ENCODE assay signal across 16 mouse cellular contexts in genomic region chr6:142394669-142395068, GRCm38 (mm10). TPM values are rescaled to one million over a fixed set of nuclear protein-coding genes. Genes with fewer than 3 reads are reported as not detected.
DNase-seq lines count a peak whose midpoint lies in the region; ATAC-seq and TF ChIP-seq lines count a peak whose summit lies in the region.
"Had no signal": no experiment of that assay in that cellular context is flagged by ENCODE, and none has a peak within 500 bp of the region (broad histone marks: within the 10 kb centered on the region; RNA-seq: fewer than 3 reads in every experiment).

No protein-coding gene starts in this region.

- ATAC-seq in liver, embryonic 13.5 days (ENCODE audit: low read depth): 0 out of 2 replicates have a peak, but pooled peaks have one; percentile 12
- peak; percentile 56 for ATAC-seq in liver, postnatal 0 days
- ATAC-seq in kidney, embryonic 14.5 days (ENCODE audit: low FRiP score, low TSS enrichment): no peak
- ATAC-seq: forebrain, embryonic 16.5 days; inflammation-experienced regulatory T-cells, adult 6 months; midbrain, embryonic 13.5 days had no signal

- H3K4me3 ChIP-seq in liver, embryonic 13.5 days (replicated peaks): no peak overlapping the region
- no peak overlapping the region for H3K4me3 ChIP-seq in liver, postnatal 0 days (ENCODE audit: low read depth, low read length)
- no peak overlapping the region for H3K4me3 ChIP-seq in kidney, embryonic 14.5 days (ENCODE audit: low read length)
- H3K4me3 ChIP-seq: midbrain, embryonic 13.5 days had no signal

- no peak for TF ChIP-seq EP300 in liver, postnatal 0 days (IDR thresholded peaks at IDR 0.05; ENCODE audit: low read depth)

- peaks cover 42% of the 10 kb centered on the region for H3K36me3 ChIP-seq in liver, embryonic 13.5 days
- H3K36me3 ChIP-seq in liver, postnatal 0 days (replicated peaks; ENCODE audit: insufficient read depth, low read length): peaks cover 31% of the 10 kb centered on the region
- H3K36me3 ChIP-seq in kidney, embryonic 14.5 days (ENCODE audit: control insufficient read depth, insufficient read depth, low read length): peaks cover 38% of the 10 kb centered on the region

- H3K4me2 ChIP-seq in liver, embryonic 13.5 days: no peak overlapping the region
- no peak overlapping the region for H3K4me2 ChIP-seq in liver, postnatal 0 days (ENCODE audit: low read depth, low read length)
- no peak overlapping the region for H3K4me2 ChIP-seq in kidney, embryonic 14.5 days (replicated peaks; ENCODE audit: low read depth, low read length)
- H3K4me2 ChIP-seq: midbrain, embryonic 13.5 days had no signal

- no peaks in the 10 kb centered on the region for H3K9me3 ChIP-seq in liver, embryonic 13.5 days (replicated peaks)
- H3K9me3 ChIP-seq in liver, postnatal 0 days (ENCODE audit: low read length): no peaks in the 10 kb centered on the region
- H3K9me3 ChIP-seq in kidney, embryonic 14.5 days (ENCODE audit: control insufficient read depth, low read length): no peaks in the 10 kb centered on the region
- H3K9me3 ChIP-seq: midbrain, embryonic 13.5 days had no signal

- DNase-seq in cerebellum, adult 11-12 months: peak; percentile 28
- DNase-seq in cerebellum, postnatal 4 days (ENCODE audit: low spot score in 2 of 2): no peak
- DNase-seq in liver, embryonic 13.5 days: no peak
- DNase-seq in liver: no peak
- peak; percentile 14 to 18 for DNase-seq in cerebellum, postnatal 36 days
- peak; percentile 22 for DNase-seq in liver, postnatal 0 days
- no peak for DNase-seq in adrenal gland, adult 18-20 months (ENCODE audit: low spot score in 2 of 2)
- DNase-seq: adrenal gland, postnatal 25 days; embryo, embryonic 11 days; lung, adult 2 months; thymus, postnatal 36 days had no signal

- H3K27me3 ChIP-seq in liver, embryonic 13.5 days: no peaks in the 10 kb centered on the region
- no peaks in the 10 kb centered on the region for H3K27me3 ChIP-seq in liver, postnatal 0 days (ENCODE audit: insufficient read depth, low read length)
- no peaks in the 10 kb centered on the region for H3K27me3 ChIP-seq in kidney, embryonic 14.5 days (ENCODE audit: control insufficient read depth, insufficient read depth, low read length)
- H3K27me3 ChIP-seq: midbrain, embryonic 13.5 days had no signal

- no peak overlapping the region for H3K27ac ChIP-seq in liver, embryonic 13.5 days
- no peak overlapping the region for H3K27ac ChIP-seq in liver, postnatal 0 days (ENCODE audit: low read depth)
- no peak overlapping the region for H3K27ac ChIP-seq in kidney, embryonic 14.5 days (ENCODE audit: low read depth, low read length)
- H3K27ac ChIP-seq: midbrain, embryonic 13.5 days had no signal

- WGBS in liver, embryonic 13.5 days (ENCODE audit: insufficient replicate concordance): 62% methylated on average over 5 of the region's 5 CpGs
- 50% methylated on average over 5 of the region's 5 CpGs for WGBS in liver, postnatal 0 days (ENCODE audit: insufficient replicate concordance)
- WGBS in kidney, embryonic 14.5 days: 91% methylated on average over 5 of the region's 5 CpGs

- H3K9ac ChIP-seq in liver, embryonic 13.5 days: no peak overlapping the region
- no peak overlapping the region for H3K9ac ChIP-seq in liver, postnatal 0 days (replicated peaks)
- H3K9ac ChIP-seq in kidney, embryonic 14.5 days (ENCODE audit: low read depth, low read length): no peak overlapping the region
- H3K9ac ChIP-seq: midbrain, embryonic 13.5 days had no signal

- no peak for TF ChIP-seq CTCF in liver, postnatal 0 days (IDR thresholded peaks at IDR 0.05; ENCODE audit: low read depth)

- peaks cover 29% of the 10 kb centered on the region for H3K4me1 ChIP-seq in liver, embryonic 13.5 days (replicated peaks)
- 0 out of 2 replicates have a peak, but pooled peaks cover 3% of the 10 kb centered on the region for H3K4me1 ChIP-seq in liver, postnatal 0 days (ENCODE audit: insufficient read depth)
- H3K4me1 ChIP-seq in kidney, embryonic 14.5 days (ENCODE audit: control insufficient read depth, insufficient read depth, low read length): no peaks in the 10 kb centered on the region
- H3K4me1 ChIP-seq: midbrain, embryonic 13.5 days had no signal

RNA-seq across cellular contexts. Expression of gene Golt1b, which starts 7.6 kb away (rescaled TPM):
- polyA plus RNA-seq in liver, embryonic 13.5 days (2015; fragmentation: Nextera tagmentation; extraction: Ambion mirVana): 47.3 and 53.5 TPM in 2 replicates
- 15.9 and 18.0 TPM in 2 replicates for polyA plus RNA-seq in liver, postnatal 0 days (2015; fragmentation: Nextera tagmentation; extraction: Ambion mirVana)
- 110 and 122 TPM in 2 replicates for polyA plus RNA-seq in kidney, embryonic 14.5 days (2014; fragmentation: Nextera tagmentation; extraction: Ambion mirVana)
- 10 to 100 TPM; 35.5 to 38.9 TPM for total RNA-seq in adrenal gland, adult 18-20 months (2021)

RNA-seq across cellular contexts. Expression of gene Recql, which starts 7.8 kb away (rescaled TPM):
- polyA plus RNA-seq in liver, embryonic 13.5 days (2015; fragmentation: Nextera tagmentation; extraction: Ambion mirVana): 18.8 and 22.1 TPM in 2 replicates
- 5.8 and 7.3 TPM in 2 replicates for polyA plus RNA-seq in liver, postnatal 0 days (2015; fragmentation: Nextera tagmentation; extraction: Ambion mirVana)
- polyA plus RNA-seq in kidney, embryonic 14.5 days (2014; fragmentation: Nextera tagmentation; extraction: Ambion mirVana): 18.3 and 30.8 TPM in 2 replicates
- total RNA-seq in adrenal gland, adult 18-20 months (2021): 10 to 100 TPM; 11.1 to 12.3 TPM

RNA-seq across cellular contexts. Expression of gene Spx, which starts 18.6 kb away (rescaled TPM):
- 0.17 and 0.29 TPM in 2 replicates for polyA plus RNA-seq in liver, embryonic 13.5 days (2015; fragmentation: Nextera tagmentation; extraction: Ambion mirVana)
- 0.09 TPM in 1 of 2 replicates, not detected in the other for polyA plus RNA-seq in liver, postnatal 0 days (2015; fragmentation: Nextera tagmentation; extraction: Ambion mirVana)
- 0.43 and 0.95 TPM in 2 replicates for polyA plus RNA-seq in kidney, embryonic 14.5 days (2014; fragmentation: Nextera tagmentation; extraction: Ambion mirVana)
- under 1 TPM; 0.19 to 0.33 TPM for total RNA-seq in adrenal gland, adult 18-20 months (2021)
- polyA plus RNA-seq: heart, embryonic 16.5 days had no signal

RNA-seq across cellular contexts. Expression of gene Pyroxd1, which starts 49.2 kb away (rescaled TPM):
- polyA plus RNA-seq in liver, embryonic 13.5 days (2015; fragmentation: Nextera tagmentation; extraction: Ambion mirVana): 5.6 and 7.7 TPM in 2 replicates
- polyA plus RNA-seq in liver, postnatal 0 days (2015; fragmentation: Nextera tagmentation; extraction: Ambion mirVana): 11.0 and 11.7 TPM in 2 replicates
- 17.3 and 19.6 TPM in 2 replicates for polyA plus RNA-seq in kidney, embryonic 14.5 days (2014; fragmentation: Nextera tagmentation; extraction: Ambion mirVana)
- total RNA-seq in adrenal gland, adult 18-20 months (2021): 10 to 100 TPM in 1 of 2 experiments, 1 to 10 TPM in 1; 9.5 to 12.7 TPM

Comparison
In these comparisons a context has a peak if more than half of its experiments do, and no peak if none do; other contexts are left out.
1. DNase-seq: peak in cerebellum, adult 11-12 months (single experiment), cerebellum, postnatal 36 days (2 of 2) and liver, postnatal 0 days (single experiment); none in cerebellum, postnatal 4 days (0 of 2), liver, embryonic 13.5 days (single experiment), liver (single experiment) and adrenal gland, adult 18-20 months (0 of 2).